Mouse (Mus musculus) monocyte, adult 2 months (primary cell): ENCODE results near the gene Rnasek.

Source experiments
- DNase-seq, 2 experiments: peaks; one replicate each; pipeline ENCODE4 v3.0.0; 2022; ENCODE audit warnings: low spot score in 2 of 2, low read depth in 1 of 2

The Rnasek gene

DNA sequence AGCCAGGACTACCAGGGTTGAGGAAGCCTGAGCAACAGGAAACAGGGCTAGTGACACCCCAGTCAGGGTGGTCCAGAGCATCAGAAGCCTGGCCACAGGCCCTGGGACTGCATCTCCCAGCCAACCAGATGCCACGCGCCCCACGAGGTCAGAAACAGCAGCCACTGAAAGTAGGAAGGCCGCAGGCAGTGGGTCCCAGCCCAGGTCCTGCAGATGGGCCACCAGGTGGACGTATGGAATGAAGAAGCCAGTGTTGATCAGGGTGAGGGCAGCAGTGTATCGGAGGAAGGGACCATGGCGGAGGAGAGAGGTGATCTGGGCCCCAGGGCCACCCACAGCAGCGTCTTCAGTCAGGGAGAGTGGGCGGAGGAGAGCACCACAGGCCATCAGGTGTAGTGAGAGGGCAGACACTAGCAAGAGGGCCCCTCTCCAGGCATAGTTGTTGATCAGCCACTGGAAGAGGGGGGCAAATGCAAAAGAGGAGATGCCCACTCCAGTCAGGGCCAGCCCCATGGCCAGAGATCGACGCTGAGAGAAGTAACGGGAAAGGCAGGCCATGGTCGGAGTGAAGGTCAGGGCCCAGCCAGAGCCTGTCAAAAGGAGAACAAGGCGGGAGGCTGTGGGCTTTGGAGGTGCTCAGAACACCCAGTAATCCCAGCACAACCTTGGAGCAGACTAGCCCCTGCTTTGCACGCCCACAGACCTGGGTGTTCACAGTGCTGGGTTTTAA, 20.7 kb downstream of the Rnasek start:
- no peak for DNase-seq

DNA sequence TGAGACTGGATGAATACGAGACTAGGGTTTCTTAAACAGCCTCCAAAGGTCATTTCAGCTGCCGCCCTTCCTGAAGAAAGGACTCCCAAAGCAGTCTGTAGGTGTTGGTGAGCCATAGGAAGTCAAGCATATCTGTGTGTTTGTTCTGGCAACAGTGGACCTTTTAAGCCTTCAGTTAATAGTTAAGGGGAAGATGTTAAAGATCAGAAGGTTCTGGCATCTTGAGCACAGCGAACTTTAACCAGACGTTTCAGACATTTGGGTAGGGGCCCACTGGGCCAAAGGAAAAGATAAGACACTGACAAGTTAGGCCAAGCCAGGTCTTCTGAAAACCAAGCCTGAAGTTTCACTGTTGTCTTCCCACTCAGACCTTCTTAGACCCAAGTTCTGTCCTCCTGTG, 21.6 kb downstream of the Rnasek start:
- DNase-seq, result no peak

DNA sequence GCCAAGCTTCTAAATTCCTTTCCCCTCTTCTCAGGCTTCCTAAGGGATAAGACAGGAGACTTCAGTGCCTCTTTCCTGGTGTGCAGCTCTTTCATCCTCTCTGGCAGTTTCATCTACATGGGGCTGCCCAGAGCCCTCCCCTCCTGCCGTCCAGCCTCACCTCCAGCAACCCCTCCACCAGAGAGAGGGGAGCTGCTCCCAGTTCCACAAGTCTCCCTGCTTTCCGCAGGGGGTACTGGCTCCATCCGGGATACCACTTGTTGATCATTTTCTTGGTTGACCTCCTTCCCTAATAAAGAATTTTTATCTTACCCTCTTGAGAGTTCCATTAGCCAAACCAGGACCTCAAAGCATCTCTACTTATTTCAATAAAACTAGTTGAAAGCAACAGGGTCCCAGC, 23.5 kb downstream of the Rnasek start:
- DNase-seq, result no peak

DNA sequence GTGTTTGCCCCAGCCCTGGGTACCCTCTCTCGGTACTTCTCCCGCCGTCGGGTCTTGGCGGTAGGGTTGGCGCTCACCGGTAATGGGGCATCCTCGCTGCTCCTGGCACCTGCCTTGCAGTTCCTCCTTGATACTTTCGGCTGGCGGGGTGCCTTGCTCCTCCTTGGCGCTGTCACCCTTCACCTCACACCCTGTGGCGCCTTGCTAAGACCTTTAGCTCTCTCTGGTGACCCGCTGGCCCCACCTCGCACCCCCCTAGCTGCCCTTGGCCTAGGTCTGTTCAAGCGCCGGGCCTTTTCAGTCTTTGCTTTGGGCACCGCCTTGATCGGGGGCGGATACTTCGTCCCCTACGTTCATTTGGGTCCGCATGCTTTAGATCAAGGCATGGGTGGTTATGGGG, 24.3 kb downstream of the Rnasek start:
- no peak for DNase-seq

DNA sequence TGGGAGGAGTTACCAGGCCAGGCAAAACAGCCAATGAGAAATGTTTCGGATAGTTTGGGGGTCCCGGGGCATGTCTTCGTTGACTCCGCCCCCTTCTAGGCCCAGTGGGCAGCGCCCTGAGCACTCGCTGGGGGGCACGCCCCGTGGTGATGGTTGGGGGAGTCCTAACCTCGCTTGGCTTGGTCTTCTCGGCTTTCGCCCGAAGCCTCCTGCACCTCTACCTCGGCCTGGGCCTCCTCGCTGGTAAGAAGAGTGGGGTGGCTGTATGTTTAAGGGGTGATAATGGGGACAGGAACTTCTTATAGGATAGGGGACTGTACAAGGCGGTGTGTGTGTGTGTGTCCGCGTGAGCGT, 24.8 kb downstream of the Rnasek start:
- no peak for DNase-seq

DNA sequence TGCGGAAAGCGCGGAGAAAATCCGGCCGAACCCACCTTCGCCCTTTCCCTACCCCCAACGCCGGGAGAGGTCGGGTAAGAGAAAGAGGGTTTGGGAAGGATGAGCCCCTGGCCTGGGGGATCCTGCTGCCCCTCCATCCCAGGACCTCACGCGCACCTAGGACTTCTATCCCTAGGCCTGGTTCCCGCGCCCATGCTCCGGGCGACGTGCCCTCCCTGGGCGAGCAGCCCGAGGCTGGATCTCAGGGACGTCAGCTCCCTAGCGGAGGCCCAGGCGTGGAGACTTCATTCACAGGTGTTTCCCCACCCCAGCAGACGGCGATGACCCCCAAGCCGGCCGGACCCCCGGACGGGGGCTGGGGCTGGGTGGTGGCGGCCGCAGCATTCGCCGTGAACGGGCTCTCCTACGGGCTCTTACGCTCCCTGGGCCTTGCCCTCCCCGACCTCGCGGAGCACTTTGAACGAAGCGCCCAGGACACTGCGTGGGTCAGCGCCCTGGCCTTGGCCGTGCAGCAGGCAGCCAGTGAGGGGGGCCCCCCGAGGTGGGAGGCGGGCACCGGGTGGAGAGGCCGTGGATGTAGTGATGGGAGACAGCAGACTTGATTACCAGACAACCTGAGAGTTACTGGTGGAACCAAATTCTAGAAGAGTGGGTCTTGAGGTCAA, 25.3 kb downstream of the Rnasek start:
- DNase-seq, result no peak

DNA sequence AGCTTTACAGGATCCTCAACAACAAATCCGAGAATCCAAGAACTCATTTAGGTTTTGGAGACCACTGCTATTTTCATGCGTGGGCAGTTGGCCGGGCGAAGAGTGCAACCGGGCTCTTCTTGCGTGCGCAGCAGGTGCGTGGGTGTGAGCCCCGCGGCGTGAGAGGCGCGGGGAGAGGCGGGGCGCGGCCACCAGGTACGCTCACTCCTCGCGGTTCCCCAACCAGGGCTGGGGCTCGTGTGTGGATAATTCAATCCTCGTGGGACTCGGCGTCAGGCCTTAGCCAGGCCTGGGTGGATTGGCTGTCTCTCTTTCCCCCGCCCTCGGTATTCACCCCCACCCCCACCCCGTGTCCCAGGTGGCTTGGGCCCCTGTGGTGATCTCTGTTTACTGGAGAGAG, 25.9 kb downstream of the Rnasek start:
- no peak for DNase-seq

DNA sequence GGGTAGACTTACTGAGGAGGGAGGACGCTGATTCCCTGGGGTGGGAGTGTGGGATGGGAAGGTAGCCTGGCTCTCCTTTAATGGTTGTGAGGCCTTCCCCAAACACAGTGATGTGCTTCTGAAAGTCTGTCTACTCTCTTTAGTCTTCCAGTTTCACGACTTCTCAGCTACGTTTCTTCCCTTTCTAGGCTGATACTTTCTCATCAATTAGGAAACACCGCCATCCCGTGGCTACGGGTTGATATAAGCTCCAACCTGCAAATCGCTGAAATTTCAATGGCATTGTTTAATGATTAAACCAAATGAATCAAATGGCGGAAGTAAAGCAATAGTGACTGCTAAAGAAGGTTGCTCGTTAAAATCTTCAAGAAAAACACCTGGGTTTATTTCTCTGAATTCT, 26.7 kb downstream of the Rnasek start:
- peak in 1 of 2 experiments; percentile 56 for DNase-seq

DNA sequence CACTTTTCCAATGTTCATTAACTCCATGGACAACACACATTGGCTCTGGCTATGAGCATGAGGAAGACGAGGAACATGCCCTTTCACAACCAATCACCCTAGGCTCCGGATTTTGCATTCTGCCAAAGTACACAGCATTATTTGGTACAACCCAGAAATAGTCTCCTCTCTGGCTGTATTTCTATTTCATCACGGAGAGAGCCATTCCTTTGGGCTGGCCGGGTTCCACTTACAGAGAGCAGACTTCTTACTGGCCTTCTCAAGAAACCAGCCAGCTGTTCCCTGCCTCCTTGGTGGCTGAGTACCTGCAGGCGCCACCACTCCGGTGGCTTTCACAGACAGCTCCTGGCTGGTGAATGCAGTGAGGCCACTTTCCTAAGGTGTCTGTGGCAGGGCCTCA, 27.2 kb downstream of the Rnasek start, which contains the start of gene Slc16a11:
TSS of gene Slc16a11 (plus strand) at position 330 of the 400 bp plus-strand sequence.
- no peak for DNase-seq

DNA sequence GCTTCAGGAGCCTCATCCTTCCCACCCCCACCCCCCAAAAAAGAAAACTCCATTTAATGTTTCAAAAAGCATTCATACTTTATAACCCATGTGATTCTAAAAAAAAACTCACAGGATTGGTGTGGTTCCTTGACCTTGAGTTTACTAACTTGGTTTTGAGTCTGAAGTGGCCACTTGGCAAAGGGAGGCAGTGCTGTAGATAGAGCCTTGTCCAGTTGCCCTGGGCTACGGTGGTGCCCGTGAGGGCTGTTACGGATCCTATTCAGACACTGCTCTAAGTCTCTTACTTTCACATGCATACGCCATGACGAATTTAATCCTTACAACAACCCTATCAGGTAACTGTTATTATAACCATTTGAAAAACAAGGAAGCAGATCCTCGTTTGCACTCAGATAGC, 27.7 kb downstream of the Rnasek start:
- DNase-seq, result no peak

DNA sequence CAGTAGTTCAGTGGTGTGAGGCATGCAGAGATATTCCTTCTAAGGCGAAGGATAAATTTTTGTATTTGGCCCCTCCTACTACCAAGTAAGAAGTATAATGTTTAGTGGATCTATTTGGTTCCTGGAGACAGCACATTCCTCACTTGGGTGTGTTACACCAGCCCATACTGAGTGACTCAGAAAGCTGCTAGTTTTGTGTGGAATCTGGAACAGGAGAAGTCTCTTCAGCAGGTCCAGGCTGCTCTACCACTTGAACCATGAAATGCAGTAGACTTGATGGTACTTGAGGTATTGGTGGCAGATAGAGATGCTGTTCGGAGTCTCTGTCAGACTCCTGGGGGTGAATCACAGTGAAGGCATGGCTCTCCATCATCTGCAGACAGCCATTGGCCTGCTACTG, 29.0 kb downstream of the Rnasek start:
- no peak for DNase-seq

DNA sequence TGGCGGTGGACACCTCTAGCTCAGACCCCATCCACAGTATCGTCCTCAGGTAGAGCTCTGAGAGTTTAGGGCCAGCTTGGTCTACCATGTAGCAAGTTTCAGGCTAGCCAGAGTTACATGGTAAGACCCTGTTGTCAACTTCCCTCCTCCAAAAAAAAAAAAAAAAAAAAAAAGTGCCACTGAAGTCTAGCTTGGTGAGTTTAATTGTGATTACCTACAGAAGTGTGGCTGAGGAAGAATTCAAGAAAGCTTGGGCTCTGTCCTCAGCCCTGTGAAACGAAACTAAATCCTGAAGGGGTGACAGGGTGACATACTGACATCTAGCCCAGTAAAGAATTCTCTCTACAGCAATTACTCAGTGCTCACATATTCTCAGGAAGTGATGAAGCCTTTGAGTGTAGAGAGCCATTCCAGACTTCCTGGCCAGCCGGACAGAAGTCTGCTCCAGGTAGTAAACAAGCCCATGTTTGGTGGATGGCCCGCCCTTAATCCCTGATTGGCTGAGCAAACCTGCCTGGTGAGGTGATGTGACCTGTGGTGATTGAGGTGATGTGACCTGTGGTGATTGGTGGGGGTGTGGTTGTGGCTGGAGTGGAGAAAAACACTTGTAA, 30.8 kb downstream of the Rnasek start:
- DNase-seq, result no peak

DNA sequence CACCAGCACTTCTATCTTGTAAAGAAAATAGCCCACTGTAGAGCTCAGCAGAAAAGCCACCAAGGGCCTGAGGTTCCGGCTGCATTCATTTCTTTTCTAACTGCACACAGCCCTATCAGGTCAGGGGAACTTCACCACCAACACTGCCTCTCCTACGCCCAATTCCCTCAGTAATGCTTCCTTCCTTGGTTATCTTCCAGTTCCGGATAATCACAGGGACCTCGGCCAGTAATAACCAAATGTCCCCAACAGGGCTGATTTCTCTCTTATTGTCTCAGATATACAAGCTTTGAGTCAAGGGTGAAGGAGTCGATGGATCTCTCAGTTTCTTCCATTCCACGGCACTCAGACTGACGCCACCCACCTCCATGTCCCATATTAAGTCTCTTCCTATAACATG, 32.4 kb downstream of the Rnasek start:
- DNase-seq, result no peak

DNA sequence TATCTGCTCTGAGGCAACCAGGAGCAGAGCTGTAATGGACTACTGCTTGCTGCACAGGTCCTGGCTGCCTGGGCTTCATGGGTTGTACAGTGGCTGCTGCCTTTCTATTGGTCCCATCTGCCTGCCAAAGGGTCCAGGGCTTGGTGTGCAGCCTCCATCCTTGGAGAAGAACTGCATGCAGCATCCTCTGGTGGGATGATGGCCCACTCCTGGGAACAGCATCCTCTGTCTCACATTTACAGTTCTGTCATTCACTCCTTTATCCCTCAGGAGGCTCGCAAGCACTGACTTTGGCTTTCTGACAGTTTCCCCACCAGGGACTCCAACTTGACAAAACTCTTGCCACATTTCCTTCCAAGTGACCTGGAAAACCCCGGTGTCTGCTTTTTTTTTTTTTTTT, 32.8 kb downstream of the Rnasek start:
- DNase-seq, result no peak

DNA sequence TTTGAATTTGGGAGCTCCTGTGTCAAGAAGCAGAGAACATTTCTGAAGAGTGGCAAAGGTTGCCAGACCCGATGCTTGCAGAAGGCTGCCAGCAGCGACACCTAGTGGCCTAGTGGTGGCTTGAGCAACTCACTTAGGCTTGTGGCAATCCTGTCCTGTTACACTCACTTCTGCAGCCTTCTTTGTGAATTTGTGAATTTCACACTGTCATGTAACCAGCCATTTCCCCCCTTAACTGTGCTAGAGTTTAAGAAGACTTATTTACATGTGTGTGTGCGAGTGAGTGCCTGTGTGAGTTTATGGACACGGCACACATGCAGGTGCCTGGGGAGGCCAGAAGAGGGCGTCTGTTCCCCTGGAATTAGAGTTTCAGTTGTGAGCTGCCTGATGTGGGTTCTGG, 38.0 kb downstream of the Rnasek start:
- peak in 1 of 2 experiments; percentile 68 for DNase-seq

DNA sequence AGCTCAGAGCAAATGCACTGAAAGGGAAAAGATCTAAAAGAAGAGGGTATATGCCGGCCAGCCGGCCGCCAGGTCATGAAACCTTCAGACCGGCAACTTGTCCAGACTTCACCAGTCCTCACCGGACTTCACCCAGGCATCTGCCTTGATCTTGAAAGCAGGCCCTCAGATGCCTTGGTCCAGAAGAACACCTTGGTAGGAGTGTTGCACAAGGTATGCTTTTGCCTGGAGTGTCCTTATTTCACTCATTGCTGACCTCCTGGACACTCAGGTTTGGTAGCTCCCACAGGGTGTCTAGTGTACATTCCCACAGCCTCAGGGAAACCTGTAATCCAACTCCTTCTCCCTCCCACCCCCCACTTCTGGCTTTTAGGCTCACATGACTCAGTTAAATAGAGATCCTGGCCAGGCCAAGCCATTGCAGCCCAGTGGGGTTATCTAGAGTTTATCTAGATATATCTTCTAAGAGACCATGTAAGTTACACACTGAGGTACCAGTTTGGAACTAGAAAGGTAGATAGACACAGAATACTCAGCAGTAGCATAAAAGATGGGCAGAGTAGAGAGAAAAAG, 39.5 kb downstream of the Rnasek start:
- no peak for DNase-seq

DNA sequence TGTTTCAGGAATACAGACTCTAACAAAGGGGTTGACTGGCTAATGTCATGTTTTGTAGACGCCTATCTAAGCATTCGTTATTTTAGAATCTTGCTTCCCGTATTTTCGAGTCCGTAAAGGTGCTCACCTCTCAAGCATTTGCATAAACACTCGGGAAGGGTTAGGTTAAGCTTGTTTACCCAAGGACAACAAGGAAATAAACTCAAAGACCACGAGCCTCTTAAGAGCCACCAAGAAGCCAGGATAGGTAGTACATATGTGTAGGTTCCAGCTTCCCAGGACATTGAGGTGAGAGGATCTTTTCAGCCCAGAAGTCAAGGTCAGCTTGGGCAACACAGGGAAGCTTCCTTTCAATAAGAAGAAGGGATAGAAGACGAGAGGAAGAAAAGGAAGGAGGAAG, 40.5 kb downstream of the Rnasek start:
- no peak for DNase-seq

DNA sequence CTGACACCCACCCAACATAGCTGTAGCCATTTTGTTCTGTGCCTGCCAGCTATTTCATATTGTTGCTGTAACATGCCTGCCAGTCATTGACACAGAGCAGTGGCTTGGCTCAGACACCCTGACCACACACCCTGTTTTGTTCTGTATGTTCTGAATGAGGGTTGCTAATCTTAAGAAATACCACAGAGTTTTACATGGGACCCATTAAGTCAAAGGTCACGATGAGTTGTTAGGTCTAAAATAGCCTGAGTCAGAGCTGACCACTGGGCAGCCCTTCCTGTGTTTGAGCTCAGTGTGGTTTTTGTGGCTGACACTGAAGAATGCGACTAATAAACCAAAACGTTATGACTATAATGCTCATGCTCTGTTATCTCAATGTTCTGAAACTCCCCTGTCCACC, 41.3 kb downstream of the Rnasek start:
- no peak for DNase-seq

DNA sequence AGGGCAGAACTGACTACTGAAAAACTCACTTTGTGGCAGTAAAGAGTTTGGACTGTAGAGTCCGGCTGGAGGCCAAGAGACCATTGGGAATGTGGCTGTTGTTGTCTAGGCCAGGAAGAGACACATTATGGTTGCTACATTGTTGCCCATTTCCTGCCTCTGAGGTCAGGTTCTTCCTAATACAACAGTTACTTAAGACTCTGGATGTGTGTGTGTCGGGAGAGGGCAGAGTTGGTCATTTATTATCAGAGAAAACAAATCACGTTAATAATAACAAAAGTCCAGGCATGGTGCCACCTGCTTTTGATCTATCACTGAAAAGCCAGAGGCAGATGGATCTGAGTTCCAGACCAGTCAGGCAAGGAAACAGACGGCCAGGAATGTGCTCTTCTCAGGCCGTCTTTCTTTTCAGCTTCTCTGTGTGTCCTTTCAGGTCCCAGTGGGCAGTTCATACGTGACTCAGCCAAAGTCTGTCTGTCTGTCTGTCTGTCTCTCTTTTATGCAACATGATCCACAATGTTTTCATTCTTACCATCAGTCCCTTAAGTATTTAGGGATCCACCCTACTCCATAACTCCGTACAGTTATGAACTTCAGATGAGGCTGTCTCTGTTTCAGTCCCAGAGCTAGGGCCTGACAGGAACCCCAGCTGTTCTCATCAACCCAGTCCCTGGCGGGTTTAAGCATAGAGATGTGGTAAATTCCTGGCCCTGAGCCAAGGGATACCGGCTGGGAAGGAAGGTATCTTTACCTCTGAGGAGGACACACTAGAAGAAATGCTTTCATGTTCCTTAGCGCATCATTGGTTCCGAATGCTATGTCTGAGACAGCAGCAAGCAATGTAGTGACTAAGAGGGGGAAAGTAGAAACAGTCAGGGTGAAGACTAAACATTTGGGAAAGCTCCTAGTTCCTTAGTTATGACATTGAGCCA, 46.0 kb downstream of the Rnasek start:
- no peak for DNase-seq

DNA sequence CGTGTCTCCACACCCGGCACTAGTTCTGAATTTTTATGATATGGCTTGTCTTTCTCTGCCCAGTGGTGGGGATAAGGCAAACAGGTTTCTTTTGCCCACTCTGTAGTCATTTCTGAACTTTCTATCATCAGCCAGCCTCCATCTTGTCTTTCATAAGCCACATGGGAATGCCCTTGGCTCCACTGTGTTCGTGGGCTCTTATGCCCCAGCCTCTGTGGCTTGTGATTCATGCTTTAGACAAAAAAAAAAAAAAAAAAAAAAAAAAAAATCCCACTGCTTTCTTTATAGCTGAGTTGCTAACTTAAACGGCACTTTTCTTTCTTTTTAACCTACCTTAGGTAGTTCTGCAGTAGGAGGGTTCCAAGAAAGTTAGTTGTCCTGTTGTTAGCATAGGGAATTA, 47.5 kb downstream of the Rnasek start:
- DNase-seq, result no peak

DNA sequence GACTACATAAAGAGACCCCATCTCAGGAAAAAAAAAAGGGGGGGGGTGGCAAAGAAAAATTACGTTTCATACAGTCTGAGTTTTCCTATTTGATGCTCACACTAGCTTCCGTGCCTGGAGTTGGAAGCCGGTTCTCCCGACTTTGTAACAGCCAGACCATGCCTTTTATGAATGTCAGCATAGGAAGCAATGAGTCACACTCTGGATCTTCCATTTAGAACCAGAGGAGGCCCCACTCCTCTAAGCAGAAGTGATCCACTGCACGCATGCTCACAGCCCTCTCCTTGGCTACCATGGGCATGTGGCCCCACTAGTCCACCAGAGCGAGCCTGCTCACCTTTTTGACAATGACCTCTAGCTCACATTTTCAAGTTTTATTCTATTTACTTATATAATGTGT, 48.5 kb downstream of the Rnasek start:
- DNase-seq, result no peak
